Mouse (Mus musculus) thymus, postnatal 10 days (tissue): ENCODE data around the gene Gm10100.
"Not testable (repeated sequence)": the region's sequence is repeated elsewhere in the genome, so short reads cannot be mapped to it uniquely, and the experiment has no call there.

Experiments
- DNase-seq, 2 experiments: peaks; one replicate each; pipeline ENCODE4 v3.0.0; 2021; ENCODE audit warnings: low spot score in 2 of 2

Gm10100 gene

DNA sequence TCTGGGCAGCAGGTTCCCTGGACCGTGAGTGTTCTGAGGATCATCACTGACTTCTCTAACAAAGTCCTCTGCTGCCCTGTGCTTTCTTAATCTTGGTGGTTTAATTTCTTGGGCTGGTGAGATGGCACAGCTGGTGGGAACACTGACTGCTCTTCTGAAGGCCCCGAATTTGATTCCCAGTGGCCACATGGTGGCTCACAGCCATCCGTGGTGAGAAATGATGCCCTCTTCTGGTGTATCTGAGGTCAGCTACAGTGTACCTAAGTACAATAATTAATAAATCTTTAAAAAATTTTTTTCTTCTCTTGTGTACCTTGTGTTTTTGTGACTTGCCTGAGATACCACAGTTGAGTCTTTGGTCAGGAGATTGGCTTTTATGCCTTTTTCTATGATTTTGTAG, 26.0 kb downstream of the Gm10100 start:
- DNase-seq: not testable (repeated sequence)

- DNase-seq: no peak
Measured at GRCm38 (mm10) chr10:77753448-77753847, 27.2 kb downstream of the Gm10100 start.

DNA sequence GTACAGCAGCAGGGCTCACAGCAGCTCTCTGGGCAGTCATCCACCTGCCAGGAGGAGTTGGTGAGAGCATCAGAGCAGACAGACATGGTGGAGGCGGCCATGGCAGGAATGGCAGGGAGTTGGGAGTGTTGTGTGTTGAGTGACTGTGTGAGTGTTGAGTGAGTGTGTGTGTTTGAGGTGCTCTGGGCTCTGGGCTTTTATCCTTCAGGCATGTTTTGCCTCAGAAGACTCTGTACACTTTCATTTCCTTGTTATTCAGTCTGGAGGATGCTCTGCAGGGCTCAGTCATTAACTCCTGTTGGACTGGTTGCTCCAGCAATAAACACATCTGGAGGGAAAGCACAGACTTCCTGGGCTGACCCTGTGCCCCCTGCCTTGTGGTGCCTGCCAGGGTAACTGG, 33.3 kb downstream of the Gm10100 start, which contains the start of gene Gm3233:
Gene Gm3233, minus strand, starts transcription at position 101 of the 400 bp plus-strand sequence.
- not testable (repeated sequence) for DNase-seq

- DNase-seq: no peak
Measured at GRCm38 (mm10) chr10:77769727-77770126, 43.4 kb downstream of the Gm10100 start.

DNA sequence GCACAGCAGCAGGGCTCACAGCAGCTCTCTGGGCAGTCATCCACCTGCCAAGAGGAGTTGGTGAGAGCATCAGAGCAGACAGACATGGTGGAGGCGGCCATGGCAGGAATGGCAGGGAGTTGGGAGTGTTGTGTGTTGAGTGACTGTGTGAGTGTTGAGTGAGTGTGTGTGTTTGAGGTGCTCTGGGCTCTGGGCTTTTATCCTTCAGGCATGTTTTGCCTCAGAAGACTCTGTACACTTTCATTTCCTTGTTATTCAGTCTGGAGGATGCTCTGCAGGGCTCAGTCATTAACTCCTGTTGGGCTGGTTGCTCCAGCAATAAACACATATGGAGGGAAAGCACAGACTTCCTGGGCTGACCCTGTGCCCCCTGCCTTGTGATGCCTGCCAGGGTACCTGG, 44.9 kb downstream of the Gm10100 start, which contains the start of gene Gm3238:
Gene Gm3238, minus strand, starts transcription at position 101 of the 400 bp plus-strand sequence.
- DNase-seq: not testable (repeated sequence)

- not testable (repeated sequence) for DNase-seq
Measured at GRCm38 (mm10) chr10:77772142-77772541, 45.9 kb downstream of the Gm10100 start.
